Mouse (Mus musculus): ENCODE results near the gene Metrnl.

DNA sequence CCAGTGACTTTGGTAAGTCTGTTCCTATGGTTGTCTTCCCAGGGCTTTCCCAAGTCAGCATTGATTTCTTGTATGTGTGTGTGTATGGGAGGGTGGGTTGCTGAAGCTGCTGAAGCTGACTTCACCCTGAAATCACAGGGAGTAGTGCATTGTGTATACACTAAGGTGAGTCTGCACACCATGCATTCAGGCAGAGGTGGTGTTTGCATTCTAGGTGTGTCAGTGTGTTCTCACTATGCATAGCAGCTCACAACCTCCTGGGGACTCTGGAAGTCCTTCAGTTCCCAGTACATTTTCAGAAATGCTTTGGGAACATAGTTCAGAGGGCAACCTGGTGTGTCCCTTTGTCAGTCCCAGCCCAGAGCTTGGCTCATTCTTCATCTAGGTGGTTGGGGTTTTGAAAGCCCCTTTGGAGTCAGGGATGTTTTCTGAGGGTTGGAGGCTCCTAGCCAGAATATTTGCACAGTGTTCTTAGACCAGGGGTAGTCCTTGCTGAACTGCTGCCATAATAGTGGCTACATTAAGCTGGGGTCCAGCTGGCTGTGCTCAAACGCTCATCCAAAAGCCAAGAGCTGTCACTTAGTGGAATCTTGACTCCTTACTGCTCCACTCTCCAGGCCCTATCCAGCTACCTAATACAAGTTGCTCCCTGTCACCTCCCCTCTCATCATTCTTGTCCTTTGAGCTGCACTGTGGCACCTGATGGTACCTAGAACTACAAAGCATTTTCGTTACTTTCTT, 13.6 kb downstream of the Metrnl start:
- TF ChIP-seq POLR2A (IDR thresholded peaks at IDR 0.05; ENCODE audit: insufficient read depth, low read depth, low read length) = no peak
- no peak for TF ChIP-seq CTCF (IDR thresholded peaks at IDR 0.05)
- TF ChIP-seq EP300 (IDR thresholded peaks at IDR 0.05; ENCODE audit: insufficient read depth, low read depth, low read length) = no peak
